Mouse (Mus musculus): ENCODE results near the gene Rhoj. TPM values are rescaled to one million over a fixed set of nuclear protein-coding genes. Genes with fewer than 3 reads are reported as not detected.
A peak's percentile ranks its signal among the peaks of the same experiment; 100 is the strongest.
"Not testable (repeated sequence)": the region's sequence is repeated elsewhere in the genome, so short reads cannot be mapped to it uniquely, and the experiment has no call there.

The Rhoj gene
- 12.8 and 13.4 TPM in 2 replicates for total RNA-seq (2021)
- long read RNA-seq, partial matches to known transcripts: 9 of 14 reads
- long read RNA-seq, other reads (novel, unspliced or antisense): 2 of 14 reads

GRCm38 (mm10) chr12:75307961-75308951 is at the start of gene Rhoj:
Gene Rhoj (plus strand): TSS chr12:75308322.
- DNase-seq: peak; percentile 43

- DNase-seq: no peak
Observed at GRCm38 (mm10) chr12:75271726-75272125, 36.4 kb upstream of the Rhoj start.

- DNase-seq: no peak
Observed at GRCm38 (mm10) chr12:75275730-75276129, 32.4 kb upstream of the Rhoj start.

- DNase-seq: no peak
Observed at GRCm38 (mm10) chr12:75277425-75277824, 30.7 kb upstream of the Rhoj start.

GRCm38 (mm10) chr12:75280502-75280901 is 27.6 kb upstream of the Rhoj start:
- no peak for DNase-seq

- no peak for DNase-seq
Observed at GRCm38 (mm10) chr12:75283226-75283625, 24.9 kb upstream of the Rhoj start.

- no peak for DNase-seq
Observed at GRCm38 (mm10) chr12:75286166-75286565, 22.0 kb upstream of the Rhoj start.

GRCm38 (mm10) chr12:75290524-75290923 is 17.6 kb upstream of the Rhoj start:
- no peak for DNase-seq

- no peak for DNase-seq
Observed at GRCm38 (mm10) chr12:75291556-75291955, 16.6 kb upstream of the Rhoj start.

GRCm38 (mm10) chr12:75292939-75293338 is 15.2 kb upstream of the Rhoj start:
- DNase-seq: no peak

- no peak for DNase-seq
Observed at GRCm38 (mm10) chr12:75299865-75300264, 8.3 kb upstream of the Rhoj start.

- no peak for DNase-seq
Observed at GRCm38 (mm10) chr12:75304132-75304531, 4.0 kb upstream of the Rhoj start.

GRCm38 (mm10) chr12:75309756-75310155 is 1.6 kb downstream of the Rhoj start:
- DNase-seq: no peak

- DNase-seq: no peak
Observed at GRCm38 (mm10) chr12:75310766-75311165, 2.6 kb downstream of the Rhoj start.

- no peak for DNase-seq
Observed at GRCm38 (mm10) chr12:75311879-75312278, 3.8 kb downstream of the Rhoj start.

GRCm38 (mm10) chr12:75313992-75314391 is 5.9 kb downstream of the Rhoj start:
- DNase-seq: no peak

- no peak for DNase-seq
Observed at GRCm38 (mm10) chr12:75315851-75316250, 7.7 kb downstream of the Rhoj start.

- DNase-seq: no peak
Observed at GRCm38 (mm10) chr12:75320441-75320925, 12.4 kb downstream of the Rhoj start.

- no peak for DNase-seq
Observed at GRCm38 (mm10) chr12:75321189-75321588, 13.1 kb downstream of the Rhoj start.

GRCm38 (mm10) chr12:75329188-75329587 is 21.1 kb downstream of the Rhoj start:
- no peak for DNase-seq

GRCm38 (mm10) chr12:75339894-75340293 is 31.8 kb downstream of the Rhoj start:
- DNase-seq: no peak

- DNase-seq: no peak
Observed at GRCm38 (mm10) chr12:75340331-75340730, 32.2 kb downstream of the Rhoj start.

GRCm38 (mm10) chr12:75348551-75348950 is 40.4 kb downstream of the Rhoj start:
- no peak for DNase-seq

- DNase-seq: not testable (repeated sequence)
Observed at GRCm38 (mm10) chr12:75349537-75349936, 41.4 kb downstream of the Rhoj start.
